Mouse (Mus musculus) CD4-positive, CD25-positive, alpha-beta regulatory T cell (primary cell): ENCODE results near the gene Rhox2h. TPM values are rescaled to one million over a fixed set of nuclear protein-coding genes. Genes with fewer than 3 reads are reported as not detected.

Source experiments
- polyA plus RNA-seq: library from polyadenylated mRNA; unstranded; fragments of 100-300 nt; shearing (Covaris generic); gene quantifications from one replicate; pipeline ENCODE4 v1.2.1, GENCODE M21; 2017

The Rhox2h gene
- not detected for polyA plus RNA-seq

DNA sequence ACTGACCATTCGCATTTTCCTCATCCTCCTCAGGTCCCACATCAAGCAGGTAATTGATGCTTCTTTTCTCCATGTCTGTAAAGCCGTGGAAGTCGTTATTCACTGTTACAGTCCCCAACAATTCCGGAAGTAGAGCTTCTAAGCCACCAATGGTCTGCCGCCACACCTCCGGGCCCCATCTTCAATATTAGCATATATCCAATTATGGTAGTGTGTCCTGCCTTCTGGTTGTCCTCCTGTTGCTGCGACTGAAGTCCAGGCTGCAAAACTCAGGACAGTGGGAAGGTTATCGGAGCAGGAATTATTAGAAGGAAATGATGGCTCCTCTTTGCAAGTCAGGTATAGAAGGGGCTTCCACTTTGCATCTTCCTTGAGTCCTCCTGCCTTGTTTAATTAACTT, at the start of gene Rhox2h:
Gene Rhox2h (minus strand): TSS at position 101 of the 400 bp plus-strand sequence.

DNA sequence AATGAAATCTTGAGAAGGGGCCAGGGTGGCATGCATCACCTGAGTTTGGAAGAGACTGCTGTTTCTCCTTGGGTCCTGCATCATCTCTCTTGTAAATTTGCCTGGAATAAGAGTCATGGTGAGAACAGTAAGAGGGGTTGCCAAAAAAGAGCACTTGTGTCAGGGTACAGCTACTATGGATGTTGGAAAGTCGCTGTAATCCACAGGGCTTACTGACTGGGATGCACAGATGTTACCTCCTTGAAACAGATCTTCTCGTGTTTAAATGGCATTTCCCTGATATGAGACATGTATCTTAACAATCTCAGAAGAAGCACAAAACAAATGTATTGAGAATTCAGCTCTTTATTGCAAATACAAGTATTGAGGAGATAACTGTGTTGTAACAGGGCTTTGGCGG, 4.4 kb downstream of the Rhox2h start, which contains the start of gene Rhox3h:
Gene Rhox3h (minus strand): TSS at position 101 of the 400 bp plus-strand sequence.

DNA sequence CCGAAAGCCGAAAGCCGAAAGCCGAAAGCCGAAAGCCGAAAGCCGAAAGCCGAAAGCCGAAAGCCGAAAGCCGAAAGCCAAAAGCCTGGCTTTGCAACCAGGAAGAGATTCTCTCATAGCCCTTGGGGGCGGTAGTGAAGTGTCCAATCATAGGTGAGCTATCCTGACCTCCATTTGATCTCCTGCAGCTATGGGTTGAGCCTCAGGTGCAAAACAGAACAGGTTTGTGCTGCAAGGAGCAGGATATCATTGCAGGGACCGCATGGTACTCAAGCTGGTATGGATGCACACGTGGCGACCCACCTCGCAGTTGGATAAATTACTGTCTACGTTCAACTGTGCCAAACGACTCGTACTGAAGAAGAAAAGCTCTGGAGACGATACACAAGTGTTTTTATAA, 21.9 kb downstream of the Rhox2h start, which contains the start of gene Rhox4g:
Gene Rhox4g (minus strand): TSS at position 101 of the 400 bp plus-strand sequence.

DNA sequence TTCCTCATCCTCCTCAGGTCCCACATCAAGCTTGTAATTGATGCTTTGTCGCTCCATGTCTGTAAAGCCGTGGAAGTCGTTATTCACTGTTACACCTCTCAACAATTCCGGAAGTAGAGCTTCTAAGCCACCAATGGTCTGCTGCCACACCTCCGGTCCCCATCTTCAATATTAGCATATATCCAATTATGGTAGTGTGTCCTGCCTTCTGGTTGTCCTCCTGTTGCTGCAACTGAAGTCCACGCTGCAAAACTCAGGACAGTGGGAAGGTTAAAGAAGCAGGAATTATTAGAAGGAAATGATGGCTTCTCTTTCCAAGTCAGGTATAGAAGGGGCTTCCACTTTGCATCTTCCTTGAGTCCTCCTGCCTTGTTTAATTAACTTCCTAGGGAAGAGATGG, 29.7 kb downstream of the Rhox2h start, which contains the start of gene Rhox2g:
Gene Rhox2g (minus strand): TSS at position 101 of the 400 bp plus-strand sequence.

DNA sequence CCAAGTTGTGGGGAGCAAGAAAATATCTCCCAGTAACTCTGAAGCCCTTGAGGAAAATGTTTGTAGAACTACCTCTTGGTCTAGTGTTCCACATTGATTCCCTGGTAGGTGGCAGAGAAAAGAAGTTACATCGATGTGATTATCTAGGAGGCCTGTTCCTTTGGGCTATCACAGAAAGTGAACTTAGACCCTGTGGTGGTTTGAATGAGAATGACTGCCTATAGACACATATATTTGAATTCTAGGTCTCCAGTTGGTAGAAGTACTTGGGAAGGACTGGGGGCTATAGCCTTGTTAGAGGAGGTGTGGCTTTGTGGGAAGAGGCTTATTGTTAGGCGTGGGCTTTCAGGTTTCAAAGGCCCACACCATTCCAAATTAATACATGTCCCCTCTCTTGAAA, 44.6 kb downstream of the Rhox2h start, which contains the start of gene Rhox3g:
Gene Rhox3g (minus strand): TSS at position 101 of the 400 bp plus-strand sequence.

Other genes with a start within 250 kb of the Rhox2h start
- not detected for gene Rhox4b, start 240.8 kb downstream of the Rhox2h start, polyA plus RNA-seq
- gene Rhox2c, start 219.6 kb downstream of the Rhox2h start, polyA plus RNA-seq = not detected
- gene Rhox3c, start 214.7 kb downstream of the Rhox2h start, polyA plus RNA-seq = not detected
- not detected for gene Rhox4c, start 192.9 kb downstream of the Rhox2h start, polyA plus RNA-seq
- gene Rhox2d, start 179.8 kb downstream of the Rhox2h start, polyA plus RNA-seq = not detected
- not detected for gene Rhox4d, start 158.9 kb downstream of the Rhox2h start, polyA plus RNA-seq
- not detected for gene Rhox2e, start 142.8 kb downstream of the Rhox2h start, polyA plus RNA-seq
- not detected for gene Rhox3e, start 131.3 kb downstream of the Rhox2h start, polyA plus RNA-seq
- 0.20 TPM for gene Rhox4e, start 115.9 kb downstream of the Rhox2h start, polyA plus RNA-seq
- not detected for gene Rhox2f, start 101.9 kb downstream of the Rhox2h start, polyA plus RNA-seq
- not detected for gene Rhox3f, start 92.3 kb downstream of the Rhox2h start, polyA plus RNA-seq
- gene Rhox4f, start 65.6 kb downstream of the Rhox2h start, polyA plus RNA-seq = 0.29 TPM
- gene Rhox3g, start 44.7 kb downstream of the Rhox2h start, polyA plus RNA-seq = not detected
- not detected for gene Rhox2g, start 29.8 kb downstream of the Rhox2h start, polyA plus RNA-seq
- not detected for gene Rhox4g, start 21.9 kb downstream of the Rhox2h start, polyA plus RNA-seq
- not detected for gene Rhox3h, start 4.5 kb downstream of the Rhox2h start, polyA plus RNA-seq
- gene Rhox5, start 131.6 kb upstream of the Rhox2h start, polyA plus RNA-seq = not detected
- gene Rhox6, start 153.6 kb upstream of the Rhox2h start, polyA plus RNA-seq = not detected
- gene Rhox7a, start 158.4 kb upstream of the Rhox2h start, polyA plus RNA-seq = not detected
- not detected for gene Rhox8, start 205.7 kb upstream of the Rhox2h start, polyA plus RNA-seq
- gene Rhox7b, start 224.0 kb upstream of the Rhox2h start, polyA plus RNA-seq = not detected
- not detected for gene Rhox9, start 228.5 kb upstream of the Rhox2h start, polyA plus RNA-seq